Mouse (Mus musculus): ENCODE measurements around the gene Cyp2c55.
A peak's percentile ranks its signal among the peaks of the same experiment; 100 is the strongest.

GRCm38 (mm10) chr19:38981966-38982365, 24.9 kb upstream of the Cyp2c55 start:
- peak; percentile 81; the same call in 1 of the 2 replicates for TF ChIP-seq CTCF (IDR thresholded peaks at IDR 0.05; ENCODE audit: borderline replicate concordance, extremely low read depth, insufficient read depth, insufficient read length)
- TF ChIP-seq POLR2A (IDR thresholded peaks at IDR 0.05; ENCODE audit: borderline replicate concordance, extremely low read depth, insufficient read depth, insufficient read length, poor library complexity, severe bottlenecking) = no peak
